Mouse (Mus musculus): ENCODE measurements around the gene Prune2. TPM values are rescaled to one million over a fixed set of nuclear protein-coding genes. Genes with fewer than 3 reads are reported as not detected.

The Prune2 gene
- polyA plus RNA-seq, 1 experiment from 2014 or later = 4.1 TPM

DNA sequence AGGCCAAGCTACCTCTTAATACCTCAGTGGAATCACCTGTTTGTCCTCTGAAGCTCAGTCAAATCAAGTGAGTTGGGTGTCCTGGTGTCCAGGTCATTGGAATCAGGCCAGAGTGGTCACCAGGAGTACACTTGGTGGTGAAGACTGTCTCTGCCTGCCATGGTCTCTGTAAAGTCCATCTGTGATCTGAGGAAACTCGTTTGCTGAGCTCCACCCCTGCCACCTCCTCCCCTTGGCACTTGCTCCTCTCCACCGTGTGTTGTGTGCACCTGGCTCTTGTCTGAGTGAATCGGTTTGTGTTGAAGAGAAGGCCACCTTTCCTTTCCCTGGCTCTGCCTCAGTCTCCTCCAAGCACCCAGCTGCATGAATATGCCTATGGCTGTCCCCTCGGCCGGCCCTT lies 238.8 kb downstream of the Prune2 start:
- ATAC-seq = no peak
- no peaks in the 10 kb centered on the region for H3K36me3 ChIP-seq (ENCODE audit: control insufficient read depth, insufficient read depth)
- H3K4me3 ChIP-seq (replicated peaks; ENCODE audit: low read length) = no peak overlapping the region
- H3K9me3 ChIP-seq (ENCODE audit: control insufficient read depth, low read length) = no peaks in the 10 kb centered on the region
- H3K9ac ChIP-seq (replicated peaks; ENCODE audit: low read depth, low read length) = no peak overlapping the region
- no peaks in the 10 kb centered on the region for H3K4me1 ChIP-seq (replicated peaks; ENCODE audit: control insufficient read depth, insufficient read depth, low read length)
- no peak overlapping the region for H3K4me2 ChIP-seq (ENCODE audit: low read length)
- WGBS = 87% methylated on average over 5 of the region's 5 CpGs
- no peak overlapping the region for H3K27ac ChIP-seq (ENCODE audit: low read length)
- H3K27me3 ChIP-seq (replicated peaks; ENCODE audit: control insufficient read depth, insufficient read depth, low read length) = no peaks in the 10 kb centered on the region

DNA sequence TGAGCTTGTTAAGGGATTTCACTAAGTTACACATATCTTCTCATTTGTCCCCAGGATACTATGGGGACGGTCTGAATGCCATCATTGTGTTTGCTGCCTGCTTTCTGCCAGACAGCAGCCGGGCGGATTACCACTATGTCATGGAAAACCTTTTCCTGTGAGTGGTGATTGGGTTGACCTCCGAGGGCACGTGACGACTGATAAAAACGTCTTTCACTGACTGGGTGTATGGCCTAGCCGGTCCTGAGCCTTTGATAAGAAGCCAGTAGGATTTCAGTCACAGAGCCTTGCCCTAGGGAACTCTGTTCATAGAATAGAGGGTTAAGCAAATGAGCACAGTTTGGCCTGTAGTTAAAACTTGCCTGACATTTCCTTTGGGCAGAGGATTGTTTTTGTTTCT lies 243.1 kb downstream of the Prune2 start:
- Histone ChIP-seq H3K27me3 (replicated peaks; ENCODE audit: control insufficient read depth, insufficient read depth, low read length) (no peaks in the 10 kb centered on the region), H3K9me3 (ENCODE audit: control insufficient read depth, low read length) (no peaks in the 10 kb centered on the region), H3K4me3 (replicated peaks; ENCODE audit: low read length) (no peak overlapping the region), H3K27ac (ENCODE audit: low read length) (no peak overlapping the region), H3K9ac (replicated peaks; ENCODE audit: low read depth, low read length) (no peak overlapping the region), H3K4me2 (ENCODE audit: low read length) (no peak overlapping the region), H3K36me3 (ENCODE audit: control insufficient read depth, insufficient read depth) (no peaks in the 10 kb centered on the region), H3K4me1 (replicated peaks; ENCODE audit: control insufficient read depth, insufficient read depth, low read length) (no peaks in the 10 kb centered on the region)
- ATAC-seq = no peak
- 59% methylated on average over 8 of the region's 8 CpGs for WGBS

DNA sequence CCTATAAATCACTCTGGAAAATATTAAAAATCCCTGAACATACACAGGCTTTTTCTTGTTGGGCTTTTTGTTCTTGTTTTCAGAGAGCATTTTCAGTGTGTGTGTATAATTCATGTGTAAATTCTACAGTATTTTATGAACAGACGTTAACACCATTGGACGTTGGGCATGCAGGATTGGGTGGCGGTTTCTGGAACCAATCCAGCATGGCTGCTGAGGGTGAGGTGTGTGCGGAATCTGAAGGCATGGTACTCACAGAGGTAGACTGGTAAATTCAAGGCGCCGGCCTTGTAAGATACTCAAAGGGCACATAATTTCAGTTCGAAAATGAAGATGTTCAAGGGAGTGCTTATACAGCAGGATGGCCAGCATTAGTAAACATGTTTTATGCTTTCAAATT lies 251.2 kb downstream of the Prune2 start:
- no peak for ATAC-seq
- no peaks in the 10 kb centered on the region for H3K4me1 ChIP-seq (replicated peaks; ENCODE audit: control insufficient read depth, insufficient read depth, low read length)
- no peak overlapping the region for H3K4me2 ChIP-seq (ENCODE audit: low read length)
- 77% methylated on average over 7 of the region's 7 CpGs for WGBS
- no peak overlapping the region for H3K27ac ChIP-seq (ENCODE audit: low read length)
- no peaks in the 10 kb centered on the region for H3K9me3 ChIP-seq (ENCODE audit: control insufficient read depth, low read length)
- no peak overlapping the region for H3K4me3 ChIP-seq (replicated peaks; ENCODE audit: low read length)
- H3K9ac ChIP-seq (replicated peaks; ENCODE audit: low read depth, low read length) = no peak overlapping the region
- H3K36me3 ChIP-seq (ENCODE audit: control insufficient read depth, insufficient read depth) = no peaks in the 10 kb centered on the region
- no peaks in the 10 kb centered on the region for H3K27me3 ChIP-seq (replicated peaks; ENCODE audit: control insufficient read depth, insufficient read depth, low read length)

DNA sequence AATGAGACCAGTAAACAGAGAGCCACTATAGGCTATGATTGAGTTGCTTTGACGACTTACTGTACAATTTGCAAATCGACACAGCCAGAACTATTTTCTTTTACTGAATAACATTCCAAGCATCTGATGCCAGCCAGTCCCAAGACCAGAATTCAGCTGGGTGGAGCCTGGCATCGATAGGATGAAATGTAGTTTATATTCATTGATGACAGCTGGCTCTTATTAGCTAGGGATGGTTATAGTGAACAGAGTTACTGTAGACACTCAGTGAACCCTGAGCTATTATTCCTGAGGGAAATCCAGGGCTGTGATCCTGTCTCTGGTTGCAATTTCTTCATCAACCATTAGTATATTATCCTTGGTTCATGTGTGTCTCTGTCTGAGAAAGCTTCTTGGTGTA lies 254.6 kb downstream of the Prune2 start:
- Histone ChIP-seq H3K27me3 (replicated peaks; ENCODE audit: control insufficient read depth, insufficient read depth, low read length) (no peaks in the 10 kb centered on the region), H3K9ac (replicated peaks; ENCODE audit: low read depth, low read length) (no peak overlapping the region), H3K9me3 (ENCODE audit: control insufficient read depth, low read length) (no peaks in the 10 kb centered on the region), H3K27ac (ENCODE audit: low read length) (no peak overlapping the region), H3K4me2 (ENCODE audit: low read length) (no peak overlapping the region), H3K4me3 (replicated peaks; ENCODE audit: low read length) (no peak overlapping the region), H3K36me3 (ENCODE audit: control insufficient read depth, insufficient read depth) (no peaks in the 10 kb centered on the region), H3K4me1 (replicated peaks; ENCODE audit: control insufficient read depth, insufficient read depth, low read length) (no peaks in the 10 kb centered on the region)
- ATAC-seq = no peak
- 71% methylated on average over 3 of the region's 3 CpGs for WGBS

DNA sequence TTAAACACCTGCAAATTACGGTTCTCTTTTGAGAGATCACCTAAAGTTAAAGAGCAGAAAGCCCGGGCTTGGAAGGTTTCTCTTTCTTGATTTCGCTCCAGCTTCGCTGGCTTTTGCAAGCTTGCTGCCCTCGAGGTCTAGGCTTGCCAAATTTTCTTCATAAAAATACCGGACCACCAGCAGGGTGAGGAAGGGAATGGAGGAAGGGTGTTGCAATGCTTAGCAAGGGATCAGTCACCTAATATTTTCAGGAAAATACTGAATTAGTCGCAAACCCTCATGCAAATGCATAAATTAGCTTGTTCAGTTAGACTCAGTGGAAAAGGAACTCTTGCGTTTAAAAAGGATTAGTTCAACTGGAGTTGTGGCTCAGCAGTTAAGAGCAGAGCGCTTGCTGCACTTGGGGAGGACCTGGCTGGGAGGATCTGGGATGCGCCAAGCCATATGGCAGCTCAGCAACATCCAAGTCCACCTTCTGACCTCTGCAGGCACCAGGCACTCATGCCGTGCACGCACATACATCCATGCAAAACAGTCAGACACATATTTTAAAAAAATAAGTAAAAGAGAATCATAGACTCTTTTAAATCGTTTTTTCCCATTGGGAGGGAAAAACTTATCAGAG lies 259.1 kb downstream of the Prune2 start:
- 79% methylated on average over 13 of the region's 13 CpGs for whole genome bisulfite sequencing
- ATAC-seq = no peak
- no peak overlapping the region for H3K9ac ChIP-seq (replicated peaks; ENCODE audit: low read depth, low read length)
- no peaks in the 10 kb centered on the region for H3K9me3 ChIP-seq (ENCODE audit: control insufficient read depth, low read length)
- H3K36me3 ChIP-seq (ENCODE audit: control insufficient read depth, insufficient read depth) = no peaks in the 10 kb centered on the region
- H3K27ac ChIP-seq (ENCODE audit: low read length) = no peak overlapping the region
- H3K27me3 ChIP-seq (replicated peaks; ENCODE audit: control insufficient read depth, insufficient read depth, low read length) = no peaks in the 10 kb centered on the region
- H3K4me3 ChIP-seq (replicated peaks; ENCODE audit: low read length) = no peak overlapping the region
- no peaks in the 10 kb centered on the region for H3K4me1 ChIP-seq (replicated peaks; ENCODE audit: control insufficient read depth, insufficient read depth, low read length)
- H3K4me2 ChIP-seq (ENCODE audit: low read length) = no peak overlapping the region

DNA sequence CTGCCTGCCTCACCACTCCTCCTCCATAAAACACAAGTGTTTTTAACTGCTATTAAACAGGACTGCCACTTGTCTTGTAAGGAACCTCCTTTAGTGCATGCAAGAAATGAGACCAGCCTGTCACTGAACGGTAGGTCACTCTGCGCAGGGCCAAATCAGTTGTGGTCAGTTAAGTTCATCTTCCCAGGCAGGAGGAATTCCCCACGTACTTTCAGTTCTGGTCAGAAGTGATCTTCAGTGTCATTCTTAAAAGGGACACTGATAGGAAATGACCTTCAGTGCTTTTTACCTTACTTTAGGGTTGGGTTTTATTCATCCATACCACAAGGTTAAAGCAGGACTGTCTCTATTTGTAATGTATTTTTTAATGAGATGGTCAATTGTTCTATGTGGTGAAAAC lies 262.3 kb downstream of the Prune2 start:
- H3K4me2 ChIP-seq (ENCODE audit: low read length) = no peak overlapping the region
- H3K36me3 ChIP-seq (ENCODE audit: control insufficient read depth, insufficient read depth) = no peaks in the 10 kb centered on the region
- no peaks in the 10 kb centered on the region for H3K4me1 ChIP-seq (replicated peaks; ENCODE audit: control insufficient read depth, insufficient read depth, low read length)
- no peaks in the 10 kb centered on the region for H3K9me3 ChIP-seq (ENCODE audit: control insufficient read depth, low read length)
- H3K27me3 ChIP-seq (replicated peaks; ENCODE audit: control insufficient read depth, insufficient read depth, low read length) = no peaks in the 10 kb centered on the region
- WGBS = 93% methylated on average over 3 of the region's 3 CpGs
- no peak overlapping the region for H3K4me3 ChIP-seq (replicated peaks; ENCODE audit: low read length)
- no peak for ATAC-seq
- no peak overlapping the region for H3K9ac ChIP-seq (replicated peaks; ENCODE audit: low read depth, low read length)
- H3K27ac ChIP-seq (ENCODE audit: low read length) = no peak overlapping the region

DNA sequence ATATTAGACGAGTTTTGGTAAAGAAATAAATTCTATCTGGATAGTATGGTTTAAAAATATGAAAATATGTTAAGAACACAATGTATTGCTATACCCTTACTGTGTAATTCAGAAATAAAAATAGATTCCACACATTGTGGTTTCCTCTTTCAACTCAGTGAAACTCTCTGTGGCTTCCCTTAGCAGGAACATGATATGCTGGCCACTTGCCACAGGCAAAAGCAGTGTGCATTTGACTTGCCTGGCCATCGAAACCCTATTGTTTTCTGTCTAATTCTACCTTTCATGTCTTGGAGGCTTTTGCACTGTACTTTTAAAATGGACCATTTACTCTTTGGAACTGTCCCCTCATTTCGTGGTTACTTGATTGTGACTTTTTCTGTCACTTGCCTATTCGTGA lies 267.9 kb downstream of the Prune2 start:
- H3K4me3 ChIP-seq (replicated peaks; ENCODE audit: low read length) = no peak overlapping the region
- 89% methylated on average over 4 of the region's 4 CpGs for WGBS
- no peak overlapping the region for H3K9ac ChIP-seq (replicated peaks; ENCODE audit: low read depth, low read length)
- H3K4me2 ChIP-seq (ENCODE audit: low read length) = no peak overlapping the region
- no peak for ATAC-seq
- no peaks in the 10 kb centered on the region for H3K4me1 ChIP-seq (replicated peaks; ENCODE audit: control insufficient read depth, insufficient read depth, low read length)
- H3K9me3 ChIP-seq (ENCODE audit: control insufficient read depth, low read length) = no peaks in the 10 kb centered on the region
- H3K36me3 ChIP-seq (ENCODE audit: control insufficient read depth, insufficient read depth) = no peaks in the 10 kb centered on the region
- H3K27me3 ChIP-seq (replicated peaks; ENCODE audit: control insufficient read depth, insufficient read depth, low read length) = no peaks in the 10 kb centered on the region
- H3K27ac ChIP-seq (ENCODE audit: low read length) = no peak overlapping the region

DNA sequence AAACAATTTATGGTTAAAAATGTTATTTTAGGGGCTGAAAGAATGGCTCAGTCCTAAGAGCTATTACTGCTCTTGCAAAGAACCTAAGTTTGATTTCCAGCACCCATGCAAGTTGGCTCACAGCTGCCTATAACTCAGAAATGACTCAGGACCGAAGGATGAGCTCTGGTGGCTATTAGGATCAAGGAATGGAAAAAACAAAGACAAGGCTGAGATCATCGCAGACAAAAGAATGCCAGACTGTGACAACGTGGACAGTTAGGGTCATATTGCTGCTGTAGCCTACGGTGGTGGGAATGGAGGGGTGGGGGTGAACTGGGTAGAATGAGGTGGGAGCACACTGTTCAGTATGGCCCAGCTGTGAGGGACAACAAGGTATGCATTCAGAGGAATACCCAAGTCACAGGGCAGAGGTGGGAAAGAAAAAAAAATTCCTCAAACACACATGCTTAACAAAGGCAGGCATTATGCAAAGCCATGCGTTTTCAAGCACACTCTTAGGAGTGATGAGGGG lies 269.7 kb downstream of the Prune2 start:
- H3K27ac ChIP-seq (ENCODE audit: low read length) = no peak overlapping the region
- no peak for ATAC-seq
- H3K4me3 ChIP-seq (replicated peaks; ENCODE audit: low read length) = no peak overlapping the region
- no peaks in the 10 kb centered on the region for H3K9me3 ChIP-seq (ENCODE audit: control insufficient read depth, low read length)
- H3K27me3 ChIP-seq (replicated peaks; ENCODE audit: control insufficient read depth, insufficient read depth, low read length) = no peaks in the 10 kb centered on the region
- H3K36me3 ChIP-seq (ENCODE audit: control insufficient read depth, insufficient read depth) = no peaks in the 10 kb centered on the region
- no peak overlapping the region for H3K9ac ChIP-seq (replicated peaks; ENCODE audit: low read depth, low read length)
- 59% methylated on average over 5 of the region's 5 CpGs for WGBS
- H3K4me1 ChIP-seq (replicated peaks; ENCODE audit: control insufficient read depth, insufficient read depth, low read length) = no peaks in the 10 kb centered on the region
- H3K4me2 ChIP-seq (ENCODE audit: low read length) = no peak overlapping the region

DNA sequence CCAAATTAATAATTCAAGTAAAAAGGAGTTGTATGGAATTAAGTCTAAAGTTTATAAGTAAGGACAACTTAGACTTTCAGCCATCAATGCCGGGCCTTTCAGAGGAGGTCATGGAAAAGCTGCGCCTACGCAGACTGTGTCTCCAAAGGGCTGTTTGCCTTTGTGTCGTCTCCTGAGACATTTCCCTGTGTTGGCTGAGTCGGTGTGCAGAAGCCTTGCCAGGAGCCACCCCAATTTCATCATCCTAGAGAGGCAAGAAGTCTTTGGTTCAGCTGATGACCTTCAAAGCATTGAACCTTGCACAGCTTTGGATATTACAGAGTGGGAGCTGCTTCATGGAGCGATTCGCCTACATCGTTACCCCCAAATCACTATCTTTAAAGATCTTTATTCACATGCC lies 270.2 kb downstream of the Prune2 start:
- Histone ChIP-seq H3K4me2 (ENCODE audit: low read length) (no peak overlapping the region), H3K9ac (replicated peaks; ENCODE audit: low read depth, low read length) (no peak overlapping the region), H3K36me3 (ENCODE audit: control insufficient read depth, insufficient read depth) (no peaks in the 10 kb centered on the region), H3K4me3 (replicated peaks; ENCODE audit: low read length) (no peak overlapping the region), H3K27ac (ENCODE audit: low read length) (no peak overlapping the region), H3K4me1 (replicated peaks; ENCODE audit: control insufficient read depth, insufficient read depth, low read length) (no peaks in the 10 kb centered on the region), H3K9me3 (ENCODE audit: control insufficient read depth, low read length) (no peaks in the 10 kb centered on the region), H3K27me3 (replicated peaks; ENCODE audit: control insufficient read depth, insufficient read depth, low read length) (no peaks in the 10 kb centered on the region)
- WGBS = 91% methylated on average over 8 of the region's 8 CpGs
- no peak for ATAC-seq

DNA sequence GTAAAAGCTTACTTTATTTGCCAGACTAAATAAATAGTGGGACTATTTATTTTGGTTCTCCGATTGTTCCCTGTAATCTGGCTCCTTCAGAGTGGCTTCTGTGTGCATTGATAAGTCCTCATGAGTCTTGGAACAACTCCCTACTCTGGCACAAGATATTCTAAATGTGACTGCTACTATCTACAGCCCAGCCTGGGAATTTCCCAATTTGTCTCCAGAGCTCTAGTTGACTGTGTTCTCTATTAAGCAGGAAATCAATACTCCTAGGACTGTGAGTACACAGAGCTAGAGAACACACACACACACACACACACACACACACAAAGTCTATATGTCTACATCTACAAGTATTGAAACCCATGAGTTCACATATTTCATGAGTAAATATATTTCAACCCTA lies 274.1 kb downstream of the Prune2 start:
- H3K9ac ChIP-seq (replicated peaks; ENCODE audit: low read depth, low read length) = no peak overlapping the region
- ATAC-seq = no peak
- WGBS = 85% methylated on average over 1 of the region's 1 CpGs
- H3K36me3 ChIP-seq (ENCODE audit: control insufficient read depth, insufficient read depth) = no peaks in the 10 kb centered on the region
- H3K9me3 ChIP-seq (ENCODE audit: control insufficient read depth, low read length) = no peaks in the 10 kb centered on the region
- H3K4me2 ChIP-seq (ENCODE audit: low read length) = no peak overlapping the region
- H3K27me3 ChIP-seq (replicated peaks; ENCODE audit: control insufficient read depth, insufficient read depth, low read length) = no peaks in the 10 kb centered on the region
- no peaks in the 10 kb centered on the region for H3K4me1 ChIP-seq (replicated peaks; ENCODE audit: control insufficient read depth, insufficient read depth, low read length)
- H3K4me3 ChIP-seq (replicated peaks; ENCODE audit: low read length) = no peak overlapping the region
- H3K27ac ChIP-seq (ENCODE audit: low read length) = no peak overlapping the region
